ENCODE assay signal across 8 mouse cellular contexts in genomic region chr2:158673493-158673892, GRCm38 (mm10). TPM values are rescaled to one million over a fixed set of nuclear protein-coding genes. Genes with fewer than 3 reads are reported as not detected.
DNase-seq lines count a peak whose midpoint lies in the region; ATAC-seq and TF ChIP-seq lines count a peak whose summit lies in the region.

No protein-coding gene starts in this region.

- H3K4me2 ChIP-seq in forebrain, embryonic 12.5 days: no peak overlapping the region
- no peak overlapping the region for H3K4me2 ChIP-seq in intestine, embryonic 16.5 days (ENCODE audit: low read depth, low read length)

- H3K27me3 ChIP-seq in forebrain, embryonic 12.5 days: peaks cover 26% of the 10 kb centered on the region
- peaks cover 8% of the 10 kb centered on the region for H3K27me3 ChIP-seq in intestine, embryonic 16.5 days (replicated peaks; ENCODE audit: control insufficient read depth, insufficient read depth, low read length)

- H3K27ac ChIP-seq in layer of hippocampus, adult 2 months: peak overlapping the region; percentile 83
- H3K27ac ChIP-seq in forebrain, embryonic 12.5 days: peak overlapping the region; percentile 61
- 0 out of 2 replicates have a peak overlapping the region, but pooled peaks have one; percentile 6 for H3K27ac ChIP-seq in intestine, embryonic 16.5 days (ENCODE audit: low read length)

- ATAC-seq in forebrain, embryonic 12.5 days (ENCODE audit: low FRiP score): peak; percentile 42; the same call in 1 of the 2 replicates
- ATAC-seq in intestine, embryonic 16.5 days: no peak
- ATAC-seq in erythroblast, adult 5-6 weeks (replicated peaks; ENCODE audit: low FRiP score, poor library complexity, severe bottlenecking): no peak

- no peak for DNase-seq in layer of hippocampus, adult 2 months (ENCODE audit: low spot score in 2 of 2)
- no peak for DNase-seq in layer of hippocampus, postnatal 25 days (ENCODE audit: extremely low spot score in 1 of 2, low spot score in 1 of 2)
- DNase-seq in spleen, postnatal 36 days (ENCODE audit: low spot score in 2 of 2): peak; percentile 85 to 86
- DNase-seq in testis, postnatal 14 days (ENCODE audit: low spot score): no peak
- DNase-seq in adrenal gland, adult 8-10 months: no peak

- peak overlapping the region; percentile 13; the same call in 1 of the 2 replicates for H3K4me3 ChIP-seq in layer of hippocampus, adult 2 months
- no peak overlapping the region for H3K4me3 ChIP-seq in forebrain, embryonic 12.5 days (replicated peaks)
- H3K4me3 ChIP-seq in intestine, embryonic 16.5 days (ENCODE audit: low read length): no peak overlapping the region

- no peak overlapping the region for H3K9ac ChIP-seq in forebrain, embryonic 12.5 days
- 0 out of 2 replicates have a peak overlapping the region, but pooled peaks have one; percentile 7 for H3K9ac ChIP-seq in intestine, embryonic 16.5 days (ENCODE audit: low read depth, low read length)

- no peak for TF ChIP-seq CTCF in layer of hippocampus, adult 2 months (conservative IDR thresholded peaks at IDR 0.05)

- H3K9me3 ChIP-seq in forebrain, embryonic 12.5 days: no peaks in the 10 kb centered on the region
- H3K9me3 ChIP-seq in intestine, embryonic 16.5 days (ENCODE audit: control insufficient read depth, low read length): no peaks in the 10 kb centered on the region

- WGBS in forebrain, embryonic 12.5 days: 84% methylated on average over 4 of the region's 4 CpGs
- WGBS in intestine, embryonic 16.5 days: 54% methylated on average over 4 of the region's 4 CpGs

- H3K4me1 ChIP-seq in forebrain, embryonic 12.5 days: peaks cover 20% of the 10 kb centered on the region
- peaks cover 16% of the 10 kb centered on the region for H3K4me1 ChIP-seq in intestine, embryonic 16.5 days (ENCODE audit: control insufficient read depth, insufficient read depth, low read length)

- no peaks in the 10 kb centered on the region for H3K36me3 ChIP-seq in forebrain, embryonic 12.5 days (replicated peaks)
- H3K36me3 ChIP-seq in intestine, embryonic 16.5 days (ENCODE audit: control insufficient read depth, insufficient read depth, low read length): no peaks in the 10 kb centered on the region

RNA-seq across cellular contexts. Expression of gene Ppp1r16b, which starts 8.3 kb away (rescaled TPM):
- total RNA-seq in layer of hippocampus, adult 2 months (2021): 100 to 1,000 TPM; 147 to 150 TPM
- 100 to 1,000 TPM; 138 to 141 TPM for total RNA-seq in layer of hippocampus, postnatal 25 days (2021)
- 2.9 and 3.2 TPM in 2 replicates for polyA plus RNA-seq in forebrain, embryonic 12.5 days (2016; fragmentation: Nextera tagmentation; extraction: Ambion mirVana)
- 3.5 and 4.0 TPM in 2 replicates for polyA plus RNA-seq in intestine, embryonic 16.5 days (2015; fragmentation: Nextera tagmentation; extraction: Ambion mirVana)
- total RNA-seq in erythroblast, adult 5-6 weeks (2015; ENCODE audit: low replicate concordance): not detected in 2 replicates
- total RNA-seq in erythroblast, adult 5-6 weeks (2017; ENCODE audit: low replicate concordance): 0.14 TPM in 1 of 2 replicates, not detected in the other
- total RNA-seq in adrenal gland, adult 8-10 months (2022): 10 to 100 TPM in 3 of 4 experiments, 1 to 10 TPM in 1; 9.9 to 13.8 (median 11.1) TPM

RNA-seq across cellular contexts. Expression of gene Actr5, which starts 48.8 kb away (rescaled TPM):
- 10 to 100 TPM; 11.3 to 12.8 TPM for total RNA-seq in layer of hippocampus, adult 2 months (2021)
- 10 to 100 TPM; 10.0 to 10.2 TPM for total RNA-seq in layer of hippocampus, postnatal 25 days (2021)
- 20.3 and 22.6 TPM in 2 replicates for polyA plus RNA-seq in forebrain, embryonic 12.5 days (2016; fragmentation: Nextera tagmentation; extraction: Ambion mirVana)
- 1.0 and 3.8 TPM in 2 replicates for polyA plus RNA-seq in intestine, embryonic 16.5 days (2015; fragmentation: Nextera tagmentation; extraction: Ambion mirVana)
- total RNA-seq in erythroblast, adult 5-6 weeks (2015; ENCODE audit: low replicate concordance): 3.1 and 6.5 TPM in 2 replicates
- 4.0 and 7.4 TPM in 2 replicates for total RNA-seq in erythroblast, adult 5-6 weeks (2017; ENCODE audit: low replicate concordance)
- total RNA-seq in adrenal gland, adult 8-10 months (2022): 10 to 100 TPM; 13.2 to 19.7 (median 14.6) TPM

Comparison
In these comparisons a context has a peak if more than half of its experiments do, and no peak if none do; other contexts are left out.
1. DNase-seq: peak in spleen, postnatal 36 days (2 of 2); none in layer of hippocampus, adult 2 months (0 of 2), layer of hippocampus, postnatal 25 days (0 of 2), testis, postnatal 14 days (single experiment) and adrenal gland, adult 8-10 months (single experiment).
2. H3K27ac ChIP-seq: peak in every context shown above with its lines; median percentile 83 in layer of hippocampus, adult 2 months; 61 in forebrain, embryonic 12.5 days; 6 in intestine, embryonic 16.5 days.
3. RNA of gene Ppp1r16b, which starts 8.3 kb away (total RNA-seq): 147 to 150 TPM in layer of hippocampus, adult 2 months, 138 to 141 TPM in layer of hippocampus, postnatal 25 days and 9.9 to 13.8 TPM in adrenal gland, adult 8-10 months; 0.14 TPM in erythroblast, adult 5-6 weeks; every median in the first group is over 4 times any median in the second.